Mouse (Mus musculus): ENCODE measurements at regions not wholly inside any gene's neighbourhood (a gene's known extent, or its start where the extent isn't known, plus 50 kb on each side); places are given as distances from the start of the nearest gene placed in this dataset.

- intact Hi-C loops (cut with DNase I), result no loop called here
These were observed 457.0 kb upstream of the Fam92a start for GRCm38 (mm10) chr4:12628702-12629374.

GRCm38 (mm10) chr4:12627158-12627871 lies 455.5 kb upstream of the Fam92a start:
- intact Hi-C loops (cut with DNase I), result no loop called here

GRCm38 (mm10) chr4:12620756-12621270 lies 449.0 kb upstream of the Fam92a start:
- intact Hi-C loops (cut with DNase I), result no loop called here

GRCm38 (mm10) chr4:12620059-12620755 lies 448.4 kb upstream of the Fam92a start:
- intact Hi-C loops (cut with DNase I), result no loop called here

GRCm38 (mm10) chr4:12616665-12617064 lies 444.9 kb upstream of the Fam92a start:
- intact Hi-C loops (cut with DNase I), result no loop called here

- intact Hi-C loops (cut with DNase I), result no loop called here
These were observed 439.7 kb upstream of the Fam92a start for GRCm38 (mm10) chr4:12611511-12611910.

- intact Hi-C loops (cut with DNase I), result no loop called here
These were observed 429.5 kb upstream of the Fam92a start for GRCm38 (mm10) chr4:12601165-12601919.

- intact Hi-C loops (cut with DNase I), result no loop called here
These were observed 424.1 kb upstream of the Fam92a start for GRCm38 (mm10) chr4:12595801-12596515.

GRCm38 (mm10) chr4:12592973-12593372 lies 421.2 kb upstream of the Fam92a start:
- intact Hi-C loops (cut with DNase I), result no loop called here

- intact Hi-C loops (cut with DNase I), result no loop called here
These were observed 406.3 kb upstream of the Fam92a start for GRCm38 (mm10) chr4:12578102-12578501.

- intact Hi-C loops (cut with DNase I), result no loop called here
These were observed 400.1 kb upstream of the Fam92a start for GRCm38 (mm10) chr4:12571881-12572280.

- intact Hi-C loops (cut with DNase I), result no loop called here
These were observed 398.9 kb upstream of the Fam92a start for GRCm38 (mm10) chr4:12570689-12571088.

- intact Hi-C loops (cut with DNase I), result no loop called here
These were observed 395.8 kb upstream of the Fam92a start for GRCm38 (mm10) chr4:12567643-12568042.

- intact Hi-C loops (cut with DNase I), result no loop called here
These were observed 391.2 kb upstream of the Fam92a start for GRCm38 (mm10) chr4:12563016-12563415.

GRCm38 (mm10) chr4:12560546-12560945 lies 388.7 kb upstream of the Fam92a start:
- intact Hi-C loops (cut with DNase I), result no loop called here

GRCm38 (mm10) chr4:12560015-12560414 lies 388.2 kb upstream of the Fam92a start:
- intact Hi-C loops (cut with DNase I), result no loop called here

- intact Hi-C loops (cut with DNase I), result no loop called here
These were observed 385.3 kb upstream of the Fam92a start for GRCm38 (mm10) chr4:12557105-12557504.

- intact Hi-C loops (cut with DNase I), result loop anchor here (10.0 kb wide), 1 partner anchor 546 kb away; no protein-coding TSS in a partner anchor
These were observed 377.4 kb upstream of the Fam92a start for GRCm38 (mm10) chr4:12549265-12549664.

- intact Hi-C loops (cut with DNase I), result loop anchor here (10.0 kb wide), 1 partner anchor 551 kb away; no protein-coding TSS in a partner anchor
These were observed 372.1 kb upstream of the Fam92a start for GRCm38 (mm10) chr4:12543906-12544305.

GRCm38 (mm10) chr4:12541508-12541907 lies 369.7 kb upstream of the Fam92a start:
- intact Hi-C loops (cut with DNase I), result loop anchor here (10.0 kb wide), 1 partner anchor 553 kb away; no protein-coding TSS in a partner anchor

Data from adrenal gland (tissue).